In genomic region chr10:115147308-115147707, GRCm38 (mm10) we compare ENCODE assay signal across 11 mouse cellular contexts. TPM values are rescaled to one million over a fixed set of nuclear protein-coding genes. Genes with fewer than 3 reads are reported as not detected.
DNase-seq lines count a peak whose midpoint lies in the region; ATAC-seq and TF ChIP-seq lines count a peak whose summit lies in the region.
"Had no signal": no experiment of that assay in that cellular context is flagged by ENCODE, and none has a peak within 500 bp of the region (broad histone marks: within the 10 kb centered on the region; RNA-seq: fewer than 3 reads in every experiment).

No protein-coding gene starts in this region.

- H3K36me3 ChIP-seq in midbrain, embryonic 12.5 days: no peaks in the 10 kb centered on the region
- no peaks in the 10 kb centered on the region for H3K36me3 ChIP-seq in midbrain, embryonic 10.5 days
- H3K36me3 ChIP-seq in forebrain, embryonic 12.5 days (replicated peaks): no peaks in the 10 kb centered on the region

- DNase-seq in gastrocnemius, adult 2 months: no peak
- no peak for DNase-seq in gastrocnemius, postnatal 25 days
- no peak for DNase-seq in midbrain, embryonic 10.5 days (ENCODE audit: low spot score)
- DNase-seq in retina, postnatal 7 days (ENCODE audit: low read depth, low spot score): peak; percentile 16
- DNase-seq in adrenal gland, postnatal 10 days: no peak
- no peak for DNase-seq in natural killer cell, adult 2 months (ENCODE audit: low spot score in 2 of 2)
- DNase-seq: gastrocnemius, postnatal 14 days; kidney, adult 8-10 months; lung, adult 18-20 months had no signal

- no peak overlapping the region for H3K27ac ChIP-seq in gastrocnemius, adult 2 months
- no peak overlapping the region for H3K27ac ChIP-seq in midbrain, embryonic 12.5 days (replicated peaks)
- no peak overlapping the region for H3K27ac ChIP-seq in midbrain, embryonic 10.5 days (replicated peaks)
- H3K27ac ChIP-seq in forebrain, embryonic 12.5 days: no peak overlapping the region

- H3K9me3 ChIP-seq in midbrain, embryonic 12.5 days: no peaks in the 10 kb centered on the region
- H3K9me3 ChIP-seq in midbrain, embryonic 10.5 days (replicated peaks): no peaks in the 10 kb centered on the region
- H3K9me3 ChIP-seq in forebrain, embryonic 12.5 days: no peaks in the 10 kb centered on the region

- intact Hi-C loops in gastrocnemius, adult 2 months (cut with DNase I): no loop called here

- no peak overlapping the region for H3K4me2 ChIP-seq in midbrain, embryonic 12.5 days (replicated peaks)
- H3K4me2 ChIP-seq in forebrain, embryonic 12.5 days: no peak overlapping the region

- TF ChIP-seq CTCF in gastrocnemius, adult 2 months (IDR thresholded peaks at IDR 0.05): peak; percentile 45

- H3K4me1 ChIP-seq in midbrain, embryonic 12.5 days: no peaks in the 10 kb centered on the region
- no peaks in the 10 kb centered on the region for H3K4me1 ChIP-seq in midbrain, embryonic 10.5 days
- H3K4me1 ChIP-seq in forebrain, embryonic 12.5 days: no peaks in the 10 kb centered on the region

- peak; percentile 50; the same call in 1 of the 2 replicates for ATAC-seq in midbrain, embryonic 12.5 days (ENCODE audit: low FRiP score, low read depth)
- peak; percentile 23; the same call in 1 of the 2 replicates for ATAC-seq in forebrain, embryonic 12.5 days (ENCODE audit: low FRiP score)

- H3K27me3 ChIP-seq in midbrain, embryonic 12.5 days: no peaks in the 10 kb centered on the region
- H3K27me3 ChIP-seq in midbrain, embryonic 10.5 days (ENCODE audit: low read depth, poor library complexity, severe bottlenecking): no peaks in the 10 kb centered on the region
- no peaks in the 10 kb centered on the region for H3K27me3 ChIP-seq in forebrain, embryonic 12.5 days

- 70% methylated on average over 5 of the region's 5 CpGs for WGBS in midbrain, embryonic 12.5 days
- 79% methylated on average over 5 of the region's 5 CpGs for WGBS in midbrain, embryonic 10.5 days
- WGBS in forebrain, embryonic 12.5 days: 69% methylated on average over 5 of the region's 5 CpGs

- no peak overlapping the region for H3K4me3 ChIP-seq in gastrocnemius, adult 2 months
- no peak overlapping the region for H3K4me3 ChIP-seq in midbrain, embryonic 12.5 days
- H3K4me3 ChIP-seq in midbrain, embryonic 10.5 days: no peak overlapping the region
- no peak overlapping the region for H3K4me3 ChIP-seq in forebrain, embryonic 12.5 days (replicated peaks)

- no peak overlapping the region for H3K9ac ChIP-seq in midbrain, embryonic 12.5 days (replicated peaks)
- H3K9ac ChIP-seq in forebrain, embryonic 12.5 days: no peak overlapping the region

RNA-seq across cellular contexts. Expression of gene Tph2, which starts 37.5 kb away (rescaled TPM):
- not detected for total RNA-seq in gastrocnemius, adult 2 months (2021)
- total RNA-seq in gastrocnemius, postnatal 25 days (2021): not detected
- 0.45 and 0.47 TPM in 2 replicates for polyA plus RNA-seq in midbrain, embryonic 12.5 days (2016; fragmentation: Nextera tagmentation; extraction: Ambion mirVana)
- 0.07 and 0.16 TPM in 2 replicates for polyA plus RNA-seq in midbrain, embryonic 10.5 days (2016; fragmentation: Nextera tagmentation; extraction: Ambion mirVana)
- 0.09 TPM in 1 of 2 replicates, not detected in the other for polyA plus RNA-seq in forebrain, embryonic 12.5 days (2016; fragmentation: Nextera tagmentation; extraction: Ambion mirVana)
- total RNA-seq in adrenal gland, postnatal 10 days (2021): not detected
- total RNA-seq: gastrocnemius, postnatal 14 days had no signal
